Mouse (Mus musculus): ENCODE results near the gene Olig3. TPM values are rescaled to one million over a fixed set of nuclear protein-coding genes. Genes with fewer than 3 reads are reported as not detected.

Gene Olig3
- not detected in 2 replicates for total RNA-seq (2014; fragmentation: Nextera tagmentation)
- 0.05 TPM in 1 of 2 replicates, not detected in the other for total RNA-seq (2017)
- not detected in 2 replicates for polyA plus RNA-seq (2012)

DNA sequence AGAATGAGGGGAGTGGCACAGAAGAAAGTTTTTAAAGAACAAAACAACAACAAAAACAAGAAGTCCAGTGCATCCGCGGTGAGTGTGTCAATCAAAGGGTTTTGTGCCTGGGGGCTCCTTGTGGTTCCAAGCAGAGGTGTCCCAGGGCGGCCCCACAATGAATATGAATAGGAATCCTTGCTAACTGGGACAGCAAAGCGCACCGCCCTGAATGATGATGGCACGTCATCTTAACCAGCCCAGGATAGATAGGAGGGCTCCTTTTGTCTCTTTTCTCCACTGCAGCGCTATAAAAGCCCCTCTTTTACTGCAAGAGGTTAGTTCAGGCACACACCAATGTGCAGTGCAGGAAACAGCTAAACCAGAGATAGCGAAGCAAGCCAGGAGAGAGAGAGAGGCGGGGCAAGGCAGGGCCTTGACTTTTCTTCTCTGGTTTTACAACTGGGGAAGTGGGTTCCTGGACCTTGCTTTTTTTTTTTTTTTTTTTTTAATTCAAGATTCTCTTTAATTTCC lies at the start of gene Olig3:
TSS of gene Olig3 (plus strand) at position 463 of the 513 bp plus-strand sequence.
- H3K36me3 ChIP-seq (replicated peaks) = no peaks in the 10 kb centered on the region
- H3K27me3 ChIP-seq (ENCODE audit: insufficient read depth, low read length) = peaks cover 3% of the 10 kb centered on the region; the same call in 1 of the 2 replicates
- DNase-seq (ENCODE audit: low spot score) (no peak), ATAC-seq (ENCODE audit: extremely low read depth, insufficient number of reproducible peaks, low FRiP score, poor library complexity, severe bottlenecking) (no peak)
- no peaks in the 10 kb centered on the region for H3K9me3 ChIP-seq (replicated peaks)
- no peak for TF ChIP-seq CTCF (IDR thresholded peaks at IDR 0.05; ENCODE audit: low read depth, low read length)
- TF ChIP-seq GATA2 (IDR thresholded peaks at IDR 0.05; ENCODE audit: borderline replicate concordance, low read depth, low read length) = no peak
- no peak for TF ChIP-seq TAL1 (conservative IDR thresholded peaks at IDR 0.05; ENCODE audit: low read depth, low read length)
- H3K4me3 ChIP-seq (ENCODE audit: low read depth, low read length) = no peak within 1 kb of the TSS
- H3K4me1 ChIP-seq (ENCODE audit: insufficient read depth, low read depth, low read length) = no peaks in the 10 kb centered on the region

DNA sequence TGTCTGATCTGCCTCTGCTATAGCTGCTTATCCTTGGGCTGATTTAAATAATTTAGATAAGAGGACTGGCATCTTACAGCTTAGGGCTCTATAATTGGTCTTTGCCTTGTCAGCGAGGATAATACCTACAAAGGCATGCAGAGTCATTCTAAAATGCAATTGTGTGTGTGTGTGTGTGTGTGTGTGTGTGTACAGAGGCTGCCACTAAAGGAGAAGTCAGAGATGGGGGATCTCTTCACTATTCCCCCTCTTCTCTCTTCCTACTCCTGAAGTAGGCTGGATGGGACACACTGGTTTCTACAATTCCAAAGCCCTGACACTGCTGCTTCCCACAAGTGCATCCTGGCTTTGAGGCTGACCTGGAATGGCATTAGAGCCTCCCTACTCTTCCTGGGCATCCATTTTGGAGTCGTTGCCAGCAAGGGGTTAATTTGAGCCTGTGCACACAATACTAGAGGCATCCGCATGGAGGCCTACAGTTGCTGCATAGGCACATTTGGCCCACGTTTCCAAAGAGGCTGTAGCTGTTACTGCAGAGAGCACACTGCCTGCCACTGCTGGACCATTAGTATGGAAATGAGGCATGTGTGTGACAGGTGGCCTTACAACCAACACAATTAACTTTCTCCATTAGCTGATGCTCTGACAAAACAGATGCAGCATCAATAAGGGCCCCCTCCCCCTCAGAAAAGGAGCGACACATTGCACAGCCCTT lies 46.5 kb upstream of the Olig3 start:
- DNase-seq (ENCODE audit: low spot score) = no peak

DNA sequence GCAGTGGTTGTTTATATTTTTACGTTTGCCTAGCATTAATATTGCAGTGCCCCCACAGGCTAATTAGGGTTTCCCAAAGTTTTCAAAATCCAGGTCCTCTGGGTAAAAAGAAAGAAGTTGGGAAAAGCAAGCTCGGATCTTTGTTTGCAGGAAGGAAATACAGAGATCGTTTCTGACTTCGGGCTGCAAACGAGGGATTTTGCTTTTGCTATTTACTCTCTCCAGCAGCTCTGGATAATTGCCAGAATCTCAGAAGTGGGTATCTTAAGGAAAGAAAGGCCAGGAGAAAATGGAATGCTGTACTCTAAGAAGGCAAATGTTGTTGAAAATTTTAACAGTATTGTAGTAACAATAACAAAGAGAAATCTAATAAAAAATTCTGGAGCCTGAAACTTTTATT lies 45.9 kb upstream of the Olig3 start:
- no peak for TF ChIP-seq GATA2 (IDR thresholded peaks at IDR 0.05; ENCODE audit: borderline replicate concordance, low read depth, low read length)
- no peak for TF ChIP-seq GATA1 (IDR thresholded peaks at IDR 0.05; ENCODE audit: borderline replicate concordance, low read length)
- TF ChIP-seq CTCF (IDR thresholded peaks at IDR 0.05; ENCODE audit: low read depth, low read length) = no peak
- TF ChIP-seq TAL1 (conservative IDR thresholded peaks at IDR 0.05; ENCODE audit: low read depth, low read length) = no peak
- no peak for TF ChIP-seq POLR2AphosphoS5 (IDR thresholded peaks at IDR 0.05; ENCODE audit: insufficient replicate concordance, low read depth, low read length)
- ATAC-seq (ENCODE audit: extremely low read depth, insufficient number of reproducible peaks, low FRiP score, poor library complexity, severe bottlenecking) (no peak), DNase-seq (ENCODE audit: low spot score) (no peak)
- Histone ChIP-seq H3K4me3 (ENCODE audit: low read depth, low read length) (no peak overlapping the region), H3K9me3 (replicated peaks) (no peaks in the 10 kb centered on the region), H3K4me1 (ENCODE audit: insufficient read depth, low read depth, low read length) (no peaks in the 10 kb centered on the region), H3K27me3 (ENCODE audit: insufficient read depth, low read length) (no peaks in the 10 kb centered on the region), H3K36me3 (replicated peaks) (no peaks in the 10 kb centered on the region)

More for the DNA sequence above, 46.5 kb upstream of the Olig3 start:
- no peak for ATAC-seq (ENCODE audit: extremely low read depth, insufficient number of reproducible peaks, low FRiP score, poor library complexity, severe bottlenecking)
- H3K36me3 ChIP-seq (replicated peaks) = no peaks in the 10 kb centered on the region
- H3K4me1 ChIP-seq (ENCODE audit: insufficient read depth, low read depth, low read length) = no peaks in the 10 kb centered on the region
- no peaks in the 10 kb centered on the region for H3K9me3 ChIP-seq (replicated peaks)
- TF ChIP-seq POLR2AphosphoS5 (IDR thresholded peaks at IDR 0.05; ENCODE audit: insufficient replicate concordance, low read depth, low read length) (no peak), GATA2 (IDR thresholded peaks at IDR 0.05; ENCODE audit: borderline replicate concordance, low read depth, low read length) (no peak), CTCF (IDR thresholded peaks at IDR 0.05; ENCODE audit: low read depth, low read length) (no peak)
- H3K4me3 ChIP-seq (ENCODE audit: low read depth, low read length) = no peak overlapping the region
- H3K27me3 ChIP-seq (ENCODE audit: insufficient read depth, low read length) = no peaks in the 10 kb centered on the region

DNA sequence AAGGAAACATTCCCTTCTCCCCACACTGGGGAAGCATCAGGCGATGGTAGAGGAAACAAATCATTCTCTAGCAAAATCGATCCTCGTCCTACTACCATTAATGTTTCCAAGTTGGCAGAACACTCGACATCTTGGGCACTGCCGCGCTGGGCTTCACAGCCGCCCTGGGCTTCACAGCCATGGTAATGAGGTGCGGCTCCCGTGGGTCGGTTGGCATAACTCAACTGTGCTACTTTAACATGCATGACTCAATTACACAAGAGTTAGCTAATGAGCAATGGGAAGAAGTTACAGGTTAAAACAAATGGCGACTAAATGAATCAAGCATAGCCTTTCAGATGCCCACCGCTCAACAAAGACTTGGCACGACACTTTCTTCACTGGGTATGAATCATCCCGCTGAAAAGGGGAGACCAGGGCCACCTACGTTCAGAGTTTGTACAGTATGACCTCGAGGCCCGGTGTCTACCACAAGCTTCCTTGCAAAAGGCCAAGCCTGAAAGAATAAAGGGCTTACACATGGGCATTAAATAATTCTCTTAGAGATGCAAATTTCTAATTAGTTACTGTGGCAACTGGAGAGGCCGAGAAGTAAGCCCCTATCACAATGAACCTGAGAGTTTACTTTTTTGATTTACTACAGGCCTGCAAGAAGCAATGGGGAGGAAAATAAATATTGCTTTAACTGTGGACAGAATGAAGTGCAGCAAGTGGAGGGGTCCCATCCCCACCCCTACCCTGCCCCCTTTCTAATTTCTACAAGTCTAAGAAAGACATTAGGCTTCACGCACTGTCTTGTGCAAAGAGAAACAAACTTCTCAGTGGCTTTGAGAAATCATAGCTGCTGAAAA lies 38.1 kb upstream of the Olig3 start:
- Histone ChIP-seq H3K4me1 (ENCODE audit: insufficient read depth, low read depth, low read length) (no peaks in the 10 kb centered on the region), H3K36me3 (replicated peaks) (no peaks in the 10 kb centered on the region), H3K9me3 (replicated peaks) (no peaks in the 10 kb centered on the region), H3K27me3 (ENCODE audit: insufficient read depth, low read length) (peaks cover 2% of the 10 kb centered on the region; the same call in 1 of the 2 replicates), H3K4me3 (ENCODE audit: low read depth, low read length) (no peak overlapping the region)
- no peak for TF ChIP-seq GATA1 (IDR thresholded peaks at IDR 0.05; ENCODE audit: borderline replicate concordance, low read length)
- TF ChIP-seq POLR2AphosphoS5 (IDR thresholded peaks at IDR 0.05; ENCODE audit: insufficient replicate concordance, low read depth, low read length) = no peak
- no peak for TF ChIP-seq CTCF (IDR thresholded peaks at IDR 0.05; ENCODE audit: low read depth, low read length)
- TF ChIP-seq TAL1 (conservative IDR thresholded peaks at IDR 0.05; ENCODE audit: low read depth, low read length) = no peak
- no peak for TF ChIP-seq GATA2 (IDR thresholded peaks at IDR 0.05; ENCODE audit: borderline replicate concordance, low read depth, low read length)
- ATAC-seq (ENCODE audit: extremely low read depth, insufficient number of reproducible peaks, low FRiP score, poor library complexity, severe bottlenecking) (no peak), DNase-seq (ENCODE audit: low spot score) (no peak)

DNA sequence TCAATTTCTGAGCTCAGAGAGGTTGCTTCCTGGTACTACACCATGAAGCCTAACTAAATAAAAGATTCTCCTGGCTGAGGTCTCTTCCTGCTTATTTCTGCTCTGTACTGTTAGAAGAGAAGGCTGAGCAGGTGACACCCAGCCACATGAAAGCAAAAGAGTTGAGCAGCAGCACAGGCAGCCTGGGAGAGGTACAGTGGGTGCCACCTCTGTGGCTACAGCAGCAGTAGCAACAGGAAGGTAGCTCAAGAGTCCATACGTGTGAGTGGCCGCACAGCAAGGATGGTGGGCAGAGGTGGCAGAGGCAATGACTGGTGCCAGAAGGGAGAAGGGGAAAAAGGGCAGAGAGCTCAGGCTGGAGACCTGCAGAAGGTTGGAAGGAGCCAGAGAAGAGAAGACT lies 34.6 kb upstream of the Olig3 start:
- no peak for DNase-seq (ENCODE audit: low spot score)
- Histone ChIP-seq H3K27me3 (ENCODE audit: insufficient read depth, low read length) (peaks cover 2% of the 10 kb centered on the region; the same call in 1 of the 2 replicates), H3K4me3 (ENCODE audit: low read depth, low read length) (no peak overlapping the region), H3K36me3 (replicated peaks) (no peaks in the 10 kb centered on the region), H3K4me1 (ENCODE audit: insufficient read depth, low read depth, low read length) (no peaks in the 10 kb centered on the region), H3K9me3 (replicated peaks) (no peaks in the 10 kb centered on the region)
- no peak for ATAC-seq (ENCODE audit: extremely low read depth, insufficient number of reproducible peaks, low FRiP score, poor library complexity, severe bottlenecking)
- TF ChIP-seq POLR2AphosphoS5 (IDR thresholded peaks at IDR 0.05; ENCODE audit: insufficient replicate concordance, low read depth, low read length) (no peak), TAL1 (conservative IDR thresholded peaks at IDR 0.05; ENCODE audit: low read depth, low read length) (no peak), CTCF (IDR thresholded peaks at IDR 0.05; ENCODE audit: low read depth, low read length) (no peak)

DNA sequence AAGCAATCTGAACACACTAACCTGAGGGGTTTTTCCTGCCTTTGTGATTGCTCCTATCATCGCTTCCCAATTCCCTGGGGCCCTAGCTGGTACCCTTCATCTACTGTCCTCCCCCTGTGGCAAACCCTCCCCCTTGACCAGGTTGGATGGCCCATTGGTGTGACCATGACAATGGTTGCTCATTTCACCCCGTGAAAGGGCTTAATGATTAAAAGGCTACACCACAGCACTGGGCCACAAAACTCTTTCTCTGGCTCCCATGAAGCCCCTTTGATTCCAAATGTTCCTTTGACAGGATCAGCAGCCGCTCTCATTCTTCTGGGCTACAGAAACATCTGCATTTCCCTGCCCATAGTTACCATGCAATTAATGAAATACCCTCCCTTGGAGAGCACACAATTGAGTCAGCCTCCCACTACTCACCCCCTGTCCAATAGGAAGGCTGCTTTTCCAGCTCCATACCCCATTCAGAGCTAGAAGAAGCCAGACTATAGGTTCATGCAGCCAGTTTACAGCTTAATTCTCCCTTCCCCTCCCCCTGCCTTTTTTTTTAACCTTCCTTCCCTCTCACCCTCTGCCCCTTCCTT lies 27.0 kb upstream of the Olig3 start:
- no peak overlapping the region for H3K4me3 ChIP-seq (ENCODE audit: low read depth, low read length)
- H3K4me1 ChIP-seq (ENCODE audit: insufficient read depth, low read depth, low read length) = no peaks in the 10 kb centered on the region
- no peak for ATAC-seq (ENCODE audit: extremely low read depth, insufficient number of reproducible peaks, low FRiP score, poor library complexity, severe bottlenecking)
- no peak for DNase-seq (ENCODE audit: low spot score)
- no peaks in the 10 kb centered on the region for H3K27me3 ChIP-seq (ENCODE audit: insufficient read depth, low read length)
- TF ChIP-seq CTCF (IDR thresholded peaks at IDR 0.05; ENCODE audit: low read depth, low read length) = no peak
- TF ChIP-seq POLR2AphosphoS5 (IDR thresholded peaks at IDR 0.05; ENCODE audit: insufficient replicate concordance, low read depth, low read length) = no peak
- TF ChIP-seq TAL1 (conservative IDR thresholded peaks at IDR 0.05; ENCODE audit: low read depth, low read length) = no peak
- TF ChIP-seq GATA2 (IDR thresholded peaks at IDR 0.05; ENCODE audit: borderline replicate concordance, low read depth, low read length) = no peak
- no peak for TF ChIP-seq GATA1 (IDR thresholded peaks at IDR 0.05; ENCODE audit: borderline replicate concordance, low read length)
- H3K36me3 ChIP-seq (replicated peaks) = no peaks in the 10 kb centered on the region
- H3K9me3 ChIP-seq (replicated peaks) = no peaks in the 10 kb centered on the region

Measured in G1E (cell line).